Mouse (Mus musculus) lung, embryonic 15.5 days (tissue): ENCODE measurements at regions not wholly inside any gene's neighbourhood (a gene's known extent, or its start where the extent isn't known, plus 50 kb on each side); places are given as distances from the start of the nearest gene placed in this dataset.

Experiments
- ATAC-seq: fragments of 200-750 bp; cut with Nextera tagmentation; 2 replicates; pipeline ENCODE4 v1.8.0; 2017; ENCODE audit warnings: moderate number of reproducible peaks, borderline replicate concordance; ENCODE audit not compliant: low FRiP score, low TSS enrichment; ENCODE audit errors: extremely low read depth
- H3K27ac ChIP-seq: fragments of 300-500 bp; sonication (generic); 2 replicates; pipeline ENCODE4 v1.5.1; 2015; ENCODE audit warnings: moderate library complexity, mild to moderate bottlenecking, inconsistent platforms
- H3K27me3 ChIP-seq: fragments of 300-500 bp; sonication (generic); 2 replicates; pipeline ENCODE4 v1.6.1; 2015; ENCODE audit warnings: inconsistent platforms
- H3K36me3 ChIP-seq: fragments of 300-500 bp; sonication (generic); 2 replicates; pipeline ENCODE4 v1.6.1; 2015; ENCODE audit warnings: inconsistent platforms
- H3K4me1 ChIP-seq: fragments of 300-500 bp; sonication (generic); 2 replicates; pipeline ENCODE4 v1.6.1; 2015; ENCODE audit warnings: inconsistent platforms
- H3K4me2 ChIP-seq: fragments of 300-500 bp; sonication (generic); 2 replicates; pipeline ENCODE4 v1.6.1; 2015; ENCODE audit warnings: inconsistent platforms, mild to moderate bottlenecking, moderate library complexity
- H3K4me3 ChIP-seq: fragments of 300-500 bp; sonication (generic); 2 replicates; pipeline ENCODE4 v1.5.1; 2015; ENCODE audit warnings: mild to moderate bottlenecking, inconsistent platforms
- H3K9ac ChIP-seq: fragments of 300-500 bp; sonication (generic); 2 replicates; pipeline ENCODE4 v1.6.1; 2015; ENCODE audit warnings: inconsistent platforms
- H3K9me3 ChIP-seq: fragments of 300-500 bp; sonication (generic); 2 replicates; pipeline ENCODE4 v1.6.1; 2016; ENCODE audit warnings: inconsistent platforms
- WGBS: fragments of 180-500 bp; shearing (Covaris S2); methylation state at CpG from one replicate; pipeline ENCODE4 v1.1.7; 2015; 5-methylcytosine and 5-hydroxymethylcytosine counted together

- H3K9me3 ChIP-seq, result no peaks in the 10 kb centered on the region
- no peak for ATAC-seq
- no peak overlapping the region for H3K9ac ChIP-seq
- H3K27me3 ChIP-seq, result no peaks in the 10 kb centered on the region
- H3K4me2 ChIP-seq, result no peak overlapping the region
- 71% methylated on average over 4 of the region's 4 CpGs for WGBS
- no peaks in the 10 kb centered on the region for H3K4me1 ChIP-seq
- no peak overlapping the region for H3K27ac ChIP-seq
- no peak overlapping the region for H3K4me3 ChIP-seq
- no peaks in the 10 kb centered on the region for H3K36me3 ChIP-seq
Observed at GRCm38 (mm10) chr7:74673626-74674295, 119.2 kb upstream of the Slco3a1 start.

GRCm38 (mm10) chr7:74669110-74669509, 114.5 kb upstream of the Slco3a1 start:
- Histone ChIP-seq H3K9ac (no peak overlapping the region), H3K9me3 (no peaks in the 10 kb centered on the region), H3K27ac (no peak overlapping the region), H3K4me2 (no peak overlapping the region), H3K4me3 (no peak overlapping the region), H3K36me3 (no peaks in the 10 kb centered on the region), H3K4me1 (no peaks in the 10 kb centered on the region), H3K27me3 (no peaks in the 10 kb centered on the region)
- peak; percentile 72; the same call in 1 of the 2 replicates for ATAC-seq

GRCm38 (mm10) chr7:74667106-74667505, 112.5 kb upstream of the Slco3a1 start:
- Histone ChIP-seq H3K4me2 (no peak overlapping the region), H3K9me3 (no peaks in the 10 kb centered on the region), H3K4me3 (no peak overlapping the region), H3K9ac (no peak overlapping the region), H3K27me3 (no peaks in the 10 kb centered on the region), H3K36me3 (no peaks in the 10 kb centered on the region), H3K27ac (no peak overlapping the region), H3K4me1 (no peaks in the 10 kb centered on the region)
- 37% methylated on average over 3 of the region's 3 CpGs for WGBS
- no peak for ATAC-seq

- Histone ChIP-seq H3K9ac (no peak overlapping the region), H3K4me3 (no peak overlapping the region), H3K27me3 (no peaks in the 10 kb centered on the region), H3K9me3 (no peaks in the 10 kb centered on the region), H3K4me1 (no peaks in the 10 kb centered on the region), H3K36me3 (no peaks in the 10 kb centered on the region), H3K4me2 (no peak overlapping the region), H3K27ac (no peak overlapping the region)
- WGBS, result 89% methylated on average over 1 of the region's 1 CpGs
- no peak for ATAC-seq
Observed at GRCm38 (mm10) chr7:74663820-74664219, 109.2 kb upstream of the Slco3a1 start.

GRCm38 (mm10) chr7:74647310-74647709, 92.7 kb upstream of the Slco3a1 start:
- no peak overlapping the region for H3K4me3 ChIP-seq
- no peak overlapping the region for H3K27ac ChIP-seq
- H3K36me3 ChIP-seq, result no peaks in the 10 kb centered on the region
- no peaks in the 10 kb centered on the region for H3K9me3 ChIP-seq
- H3K4me2 ChIP-seq, result no peak overlapping the region
- H3K27me3 ChIP-seq, result no peaks in the 10 kb centered on the region
- H3K4me1 ChIP-seq, result no peaks in the 10 kb centered on the region
- H3K9ac ChIP-seq, result no peak overlapping the region
- WGBS, result 29% methylated on average over 2 of the region's 2 CpGs
- no peak for ATAC-seq

- Histone ChIP-seq H3K36me3 (no peaks in the 10 kb centered on the region), H3K4me2 (no peak overlapping the region), H3K4me3 (no peak overlapping the region), H3K9me3 (no peaks in the 10 kb centered on the region), H3K27ac (no peak overlapping the region), H3K9ac (no peak overlapping the region), H3K27me3 (no peaks in the 10 kb centered on the region), H3K4me1 (no peaks in the 10 kb centered on the region)
- ATAC-seq, result no peak
- WGBS, result 78% methylated on average over 4 of the region's 4 CpGs
Observed at GRCm38 (mm10) chr7:74640171-74640570, 85.6 kb upstream of the Slco3a1 start.

GRCm38 (mm10) chr7:74632217-74632616, 77.6 kb upstream of the Slco3a1 start:
- Histone ChIP-seq H3K4me2 (no peak overlapping the region), H3K9ac (no peak overlapping the region), H3K9me3 (no peaks in the 10 kb centered on the region), H3K27ac (no peak overlapping the region), H3K4me1 (no peaks in the 10 kb centered on the region), H3K4me3 (no peak overlapping the region), H3K36me3 (no peaks in the 10 kb centered on the region), H3K27me3 (no peaks in the 10 kb centered on the region)
- WGBS, result 84% methylated on average over 8 of the region's 8 CpGs
- ATAC-seq, result no peak

- no peaks in the 10 kb centered on the region for H3K4me1 ChIP-seq
- no peak overlapping the region for H3K4me3 ChIP-seq
- H3K4me2 ChIP-seq, result no peak overlapping the region
- no peaks in the 10 kb centered on the region for H3K36me3 ChIP-seq
- H3K9ac ChIP-seq, result no peak overlapping the region
- H3K9me3 ChIP-seq, result no peaks in the 10 kb centered on the region
- H3K27me3 ChIP-seq, result no peaks in the 10 kb centered on the region
- no peak overlapping the region for H3K27ac ChIP-seq
- 56% methylated on average over 6 of the region's 6 CpGs for WGBS
- ATAC-seq, result no peak
Observed at GRCm38 (mm10) chr7:74628799-74629468, 74.4 kb upstream of the Slco3a1 start.
